Mouse (Mus musculus) limb, embryonic 12.5 days (tissue): ENCODE measurements around the gene Ptn. TPM values are rescaled to one million over a fixed set of nuclear protein-coding genes. Genes with fewer than 3 reads are reported as not detected.
A peak's percentile ranks its signal among the peaks of the same experiment; 100 is the strongest.

Source experiments
- ATAC-seq: fragments of 200-750 bp; cut with Nextera tagmentation; 2 replicates; pipeline ENCODE4 v1.8.0; 2017; ENCODE audit warnings: low read depth, moderate TSS enrichment; ENCODE audit not compliant: insufficient number of reproducible peaks, insufficient read depth, low FRiP score, low TSS enrichment
- H3K27ac ChIP-seq: fragments of 300-500 bp; sonication (generic); 2 replicates; pipeline ENCODE4 v1.5.1; 2016; ENCODE audit warnings: mild to moderate bottlenecking, moderate library complexity
- H3K27me3 ChIP-seq: fragments of 300-500 bp; sonication (generic); 2 replicates; pipeline ENCODE4 v1.6.1; 2016; ENCODE audit warnings: mild to moderate bottlenecking, moderate library complexity
- H3K36me3 ChIP-seq: fragments of 300-500 bp; sonication (generic); 2 replicates; pipeline ENCODE4 v1.6.1; 2016; ENCODE audit warnings: mild to moderate bottlenecking, moderate library complexity
- H3K4me1 ChIP-seq: fragments of 300-500 bp; sonication (generic); replicated peaks from 2 replicates; pipeline ENCODE4 v1.6.1; 2016
- H3K4me2 ChIP-seq: fragments of 300-500 bp; sonication (generic); 2 replicates; pipeline ENCODE4 v1.6.1; 2016; ENCODE audit warnings: mild to moderate bottlenecking, moderate library complexity
- H3K4me3 ChIP-seq: fragments of 300-500 bp; sonication (generic); replicated peaks from 2 replicates; pipeline ENCODE4 v1.5.1; 2016; ENCODE audit warnings: mild to moderate bottlenecking
- H3K9ac ChIP-seq: fragments of 300-500 bp; sonication (generic); replicated peaks from 2 replicates; pipeline ENCODE4 v1.6.1; 2016; ENCODE audit warnings: mild to moderate bottlenecking, moderate library complexity
- H3K9me3 ChIP-seq: fragments of 300-500 bp; sonication (generic); 2 replicates; pipeline ENCODE4 v1.6.1; 2016; ENCODE audit warnings: mild to moderate bottlenecking, moderate library complexity
- WGBS: fragments of 180-500 bp; shearing (Covaris S2); methylation state at CpG from one replicate; pipeline ENCODE4 v1.1.7; 2016; 5-methylcytosine and 5-hydroxymethylcytosine counted together
- polyA plus RNA-seq: library from polyadenylated mRNA; unstranded; fragments of >200 nt; fragmentation: Nextera tagmentation; extraction: Ambion mirVana; gene quantifications from 2 replicates; pipeline ENCODE4 v1.2.1, GENCODE M21; 2016

Ptn gene
- polyA plus RNA-seq, 1 experiment from 2014 or later = 395 TPM

GRCm38 (mm10) chr6:36812666-36813515, 2.9 kb upstream of the Ptn start:
- H3K9ac ChIP-seq = no peak overlapping the region
- 51% methylated on average over 7 of the region's 7 CpGs for WGBS
- peaks cover 13% of the 10 kb centered on the region for H3K4me1 ChIP-seq
- ATAC-seq = no peak
- no peaks in the 10 kb centered on the region for H3K9me3 ChIP-seq
- H3K36me3 ChIP-seq = no peaks in the 10 kb centered on the region
- H3K4me3 ChIP-seq = no peak overlapping the region
- H3K27me3 ChIP-seq = no peaks in the 10 kb centered on the region
- H3K4me2 ChIP-seq = no peak overlapping the region
- no peak overlapping the region for H3K27ac ChIP-seq

DNA sequence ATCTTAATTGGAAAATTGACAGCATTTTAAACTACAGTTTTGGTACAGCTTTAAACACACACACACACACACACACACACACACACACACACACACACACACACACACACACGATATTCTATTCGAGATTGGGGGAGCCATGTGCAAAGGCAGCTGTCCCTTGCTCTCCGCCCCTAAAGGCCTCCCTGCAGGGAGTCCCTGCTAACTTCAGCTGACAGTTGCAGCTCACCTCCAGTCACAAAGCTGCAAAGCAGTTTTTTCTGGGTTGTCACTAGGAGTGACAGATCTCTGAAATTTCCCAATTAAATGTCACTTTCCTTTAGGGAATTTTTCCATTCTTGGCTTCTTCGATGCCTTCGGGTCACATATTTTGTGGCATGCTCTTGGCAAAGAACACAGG, 428 bp upstream of the Ptn start:
- Histone ChIP-seq H3K36me3 (peaks cover 15% of the 10 kb centered on the region), H3K27me3 (no peaks in the 10 kb centered on the region), H3K4me3 (peak overlapping the region; percentile 64), H3K9me3 (no peaks in the 10 kb centered on the region), H3K4me2 (peak overlapping the region; percentile 72), H3K27ac (peak overlapping the region; percentile 97), H3K4me1 (peaks cover 20% of the 10 kb centered on the region), H3K9ac (peak overlapping the region; percentile 88; the same call in 1 of the 2 replicates)
- ATAC-seq = no peak
- 11% methylated on average over 5 of the region's 5 CpGs for WGBS

- WGBS = 5% methylated on average over 7 of the region's 7 CpGs
Observed at GRCm38 (mm10) chr6:36809311-36809726, 701 bp downstream of the Ptn start.

DNA sequence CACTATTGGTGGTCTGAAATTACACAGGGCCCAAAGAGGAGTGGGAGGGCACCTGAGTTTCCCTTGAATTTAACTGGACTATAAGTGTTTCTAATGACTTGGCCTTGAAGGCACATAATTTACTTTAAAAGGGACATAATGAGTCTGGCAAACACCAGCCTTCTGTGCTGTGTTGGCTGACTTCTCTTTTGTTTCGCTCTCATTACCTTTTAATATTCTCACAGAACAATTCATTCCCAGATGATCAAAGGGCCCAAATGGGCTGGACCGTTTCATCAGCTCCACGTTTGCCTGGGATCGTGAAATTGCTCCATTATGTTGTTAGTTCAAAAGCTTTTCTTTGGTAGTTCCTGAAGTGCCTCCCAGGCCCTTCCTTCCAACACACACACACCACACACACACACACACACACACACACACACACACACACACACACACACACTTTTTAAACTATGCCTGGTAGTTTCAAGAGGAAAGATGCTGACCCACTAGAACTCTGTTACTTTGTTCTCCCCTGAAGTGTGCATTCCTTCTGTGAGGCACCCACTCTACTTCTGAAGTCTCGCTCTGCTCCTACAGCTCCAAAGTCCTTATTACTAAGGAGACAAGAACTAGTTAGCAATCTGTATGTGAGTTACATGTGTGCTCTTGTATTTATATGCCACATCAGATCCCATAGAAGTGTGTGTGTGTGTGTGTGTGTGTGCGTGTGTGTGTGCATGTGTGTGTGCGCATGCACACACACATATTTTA, 1.5 kb downstream of the Ptn start:
- peak overlapping the region; percentile 64 for H3K4me3 ChIP-seq
- peak overlapping the region; percentile 97 for H3K27ac ChIP-seq
- peaks cover 22% of the 10 kb centered on the region for H3K4me1 ChIP-seq
- H3K27me3 ChIP-seq = no peaks in the 10 kb centered on the region
- no peak for ATAC-seq
- H3K36me3 ChIP-seq = peaks cover 25% of the 10 kb centered on the region
- H3K9ac ChIP-seq = peak overlapping the region; percentile 88
- peak overlapping the region; percentile 72 for H3K4me2 ChIP-seq
- no peaks in the 10 kb centered on the region for H3K9me3 ChIP-seq
- 18% methylated on average over 7 of the region's 7 CpGs for WGBS

More at GRCm38 (mm10) chr6:36809311-36809726, 701 bp downstream of the Ptn start:
- Histone ChIP-seq H3K27ac (peak overlapping the region; percentile 97), H3K36me3 (peaks cover 18% of the 10 kb centered on the region), H3K4me3 (peak overlapping the region; percentile 64), H3K9me3 (no peaks in the 10 kb centered on the region), H3K4me2 (peak overlapping the region; percentile 72), H3K4me1 (peaks cover 22% of the 10 kb centered on the region), H3K9ac (peak overlapping the region; percentile 88), H3K27me3 (no peaks in the 10 kb centered on the region)
- ATAC-seq = peak; percentile 32; the same call in 1 of the 2 replicates

- no peak for ATAC-seq
- Histone ChIP-seq H3K4me3 (no peak overlapping the region; the same call in 1 of the 2 replicates), H3K4me1 (peaks cover 18% of the 10 kb centered on the region), H3K9ac (no peak overlapping the region), H3K9me3 (no peaks in the 10 kb centered on the region), H3K4me2 (peak overlapping the region; percentile 33), H3K27ac (no peak overlapping the region), H3K27me3 (no peaks in the 10 kb centered on the region), H3K36me3 (peaks cover 34% of the 10 kb centered on the region)
- WGBS = 86% methylated on average over 6 of the region's 6 CpGs
Observed at GRCm38 (mm10) chr6:36806906-36807305, 3.1 kb downstream of the Ptn start.

- no peak overlapping the region for H3K9ac ChIP-seq
- no peak overlapping the region for H3K4me3 ChIP-seq
- peaks cover 45% of the 10 kb centered on the region for H3K36me3 ChIP-seq
- no peaks in the 10 kb centered on the region for H3K9me3 ChIP-seq
- no peak overlapping the region for H3K27ac ChIP-seq
- no peak overlapping the region for H3K4me2 ChIP-seq
- WGBS = 85% methylated on average over 5 of the region's 5 CpGs
- H3K27me3 ChIP-seq = no peaks in the 10 kb centered on the region
- peaks cover 12% of the 10 kb centered on the region for H3K4me1 ChIP-seq
- ATAC-seq = no peak
Observed at GRCm38 (mm10) chr6:36800309-36800946, 9.6 kb downstream of the Ptn start.

GRCm38 (mm10) chr6:36797066-36797655, 12.9 kb downstream of the Ptn start:
- peaks cover 10% of the 10 kb centered on the region for H3K4me1 ChIP-seq
- 37% methylated on average over 3 of the region's 3 CpGs for WGBS
- H3K9ac ChIP-seq = no peak overlapping the region
- no peak overlapping the region for H3K4me3 ChIP-seq
- H3K4me2 ChIP-seq = no peak overlapping the region
- H3K9me3 ChIP-seq = no peaks in the 10 kb centered on the region
- ATAC-seq = no peak
- H3K27ac ChIP-seq = no peak overlapping the region
- no peaks in the 10 kb centered on the region for H3K27me3 ChIP-seq
- H3K36me3 ChIP-seq = peaks cover 26% of the 10 kb centered on the region

- Histone ChIP-seq H3K4me3 (no peak overlapping the region), H3K27me3 (no peaks in the 10 kb centered on the region)
- no peak for ATAC-seq
Observed at GRCm38 (mm10) chr6:36794535-36794934, 15.5 kb downstream of the Ptn start.

DNA sequence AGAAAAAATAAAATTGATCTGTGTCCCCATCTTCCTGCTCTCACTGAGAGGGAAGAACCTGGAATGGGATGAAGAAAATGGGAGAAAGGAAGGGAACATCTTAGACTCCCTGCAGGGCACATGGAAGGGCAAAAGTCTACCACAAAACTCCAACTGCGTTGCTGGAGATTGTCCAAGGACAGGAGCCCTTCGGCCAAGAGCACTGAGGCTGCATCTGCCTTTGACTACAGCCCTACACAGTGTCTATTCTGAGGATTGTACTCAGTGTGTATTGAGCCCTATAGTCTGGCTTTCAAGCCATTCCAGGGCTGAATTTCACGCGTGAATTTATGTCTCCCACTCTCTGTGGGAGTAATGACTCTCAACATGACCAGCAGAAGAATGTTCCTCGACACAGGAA, 16.2 kb downstream of the Ptn start:
- no peak overlapping the region for H3K4me3 ChIP-seq
- no peak overlapping the region for H3K4me2 ChIP-seq
- H3K9ac ChIP-seq = no peak overlapping the region
- H3K9me3 ChIP-seq = no peaks in the 10 kb centered on the region
- 86% methylated on average over 5 of the region's 5 CpGs for WGBS
- no peak overlapping the region for H3K27ac ChIP-seq
- ATAC-seq = no peak
- peaks cover 15% of the 10 kb centered on the region for H3K4me1 ChIP-seq
- no peaks in the 10 kb centered on the region for H3K27me3 ChIP-seq
- peaks cover 14% of the 10 kb centered on the region for H3K36me3 ChIP-seq

More at GRCm38 (mm10) chr6:36794535-36794934, 15.5 kb downstream of the Ptn start:
- Histone ChIP-seq H3K27ac (no peak overlapping the region), H3K36me3 (peaks cover 12% of the 10 kb centered on the region), H3K4me1 (peaks cover 13% of the 10 kb centered on the region), H3K4me2 (no peak overlapping the region), H3K9ac (no peak overlapping the region), H3K9me3 (no peaks in the 10 kb centered on the region)
- 81% methylated on average over 4 of the region's 4 CpGs for WGBS

GRCm38 (mm10) chr6:36789261-36789660, 20.8 kb downstream of the Ptn start:
- no peak for ATAC-seq
- 66% methylated on average over 4 of the region's 4 CpGs for WGBS
- no peaks in the 10 kb centered on the region for H3K27me3 ChIP-seq
- peaks cover 32% of the 10 kb centered on the region for H3K36me3 ChIP-seq
- H3K9ac ChIP-seq = no peak overlapping the region
- no peak overlapping the region for H3K27ac ChIP-seq
- peaks cover 32% of the 10 kb centered on the region for H3K4me1 ChIP-seq
- H3K4me2 ChIP-seq = no peak overlapping the region
- no peaks in the 10 kb centered on the region for H3K9me3 ChIP-seq
- no peak overlapping the region for H3K4me3 ChIP-seq
